Mouse (Mus musculus): ENCODE data around the gene Ppp1r15b. TPM values are rescaled to one million over a fixed set of nuclear protein-coding genes. Genes with fewer than 3 reads are reported as not detected.

Ppp1r15b gene
- polyA plus RNA-seq, 1 experiment = 37.4 TPM

DNA sequence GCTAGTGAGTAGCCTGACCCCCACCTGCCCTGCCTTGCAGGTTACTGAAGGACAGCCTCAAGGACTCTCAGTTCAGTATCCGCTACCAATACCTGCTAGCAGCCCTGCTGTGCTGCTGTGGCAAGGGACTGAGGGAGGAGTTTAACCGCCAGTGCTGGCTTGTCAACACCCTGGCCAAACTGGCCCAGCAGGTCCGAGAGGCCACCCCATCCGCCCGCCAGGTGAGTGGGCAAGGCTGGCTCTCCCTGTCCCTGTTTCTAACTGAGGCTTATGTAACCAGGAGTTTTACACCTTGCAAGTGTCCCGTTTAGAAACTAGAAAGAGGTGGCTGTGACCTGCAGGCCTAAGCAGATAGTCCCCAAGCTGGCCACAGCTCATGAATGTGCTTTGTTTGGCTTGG lies 40.3 kb upstream of the Ppp1r15b start:
- Histone ChIP-seq H3K4me3 (ENCODE audit: insufficient read depth, low read length) (no peak overlapping the region), H3K4me1 (ENCODE audit: control insufficient read depth, insufficient read depth, low read length) (no peaks in the 10 kb centered on the region), H3K27ac (ENCODE audit: insufficient read depth, low read depth, low read length) (no peak overlapping the region)
- TF ChIP-seq POLR2A (IDR thresholded peaks at IDR 0.05; ENCODE audit: borderline replicate concordance, low read depth, low read length) (no peak), CTCF (IDR thresholded peaks at IDR 0.05; ENCODE audit: low read depth, low read length) (no peak)

DNA sequence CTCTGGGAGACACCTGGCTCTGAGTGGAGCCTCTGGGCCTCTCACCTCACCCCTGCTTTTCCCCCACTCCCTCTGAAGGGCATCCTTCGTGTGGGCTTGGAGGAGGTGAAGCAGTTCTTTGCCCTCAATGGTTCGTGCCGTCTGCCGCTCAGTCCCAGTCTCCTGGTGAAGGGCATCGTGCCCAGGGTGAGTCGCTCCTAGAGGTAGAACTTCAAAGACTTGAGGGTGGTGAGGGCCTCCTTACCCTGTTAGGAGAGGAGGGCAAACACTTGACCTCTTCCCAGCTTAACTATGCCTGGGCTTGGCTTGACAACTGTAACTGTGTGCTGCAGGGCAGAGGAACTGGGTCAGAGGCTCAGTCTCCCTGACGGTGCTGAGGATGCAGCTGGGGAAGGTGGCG lies 39.5 kb upstream of the Ppp1r15b start:
- no peak overlapping the region for H3K27ac ChIP-seq (ENCODE audit: insufficient read depth, low read depth, low read length)
- H3K4me3 ChIP-seq (ENCODE audit: insufficient read depth, low read length) = no peak overlapping the region
- TF ChIP-seq CTCF (IDR thresholded peaks at IDR 0.05; ENCODE audit: low read depth, low read length) (no peak), POLR2A (IDR thresholded peaks at IDR 0.05; ENCODE audit: borderline replicate concordance, low read depth, low read length) (no peak)
- H3K4me1 ChIP-seq (ENCODE audit: control insufficient read depth, insufficient read depth, low read length) = no peaks in the 10 kb centered on the region

DNA sequence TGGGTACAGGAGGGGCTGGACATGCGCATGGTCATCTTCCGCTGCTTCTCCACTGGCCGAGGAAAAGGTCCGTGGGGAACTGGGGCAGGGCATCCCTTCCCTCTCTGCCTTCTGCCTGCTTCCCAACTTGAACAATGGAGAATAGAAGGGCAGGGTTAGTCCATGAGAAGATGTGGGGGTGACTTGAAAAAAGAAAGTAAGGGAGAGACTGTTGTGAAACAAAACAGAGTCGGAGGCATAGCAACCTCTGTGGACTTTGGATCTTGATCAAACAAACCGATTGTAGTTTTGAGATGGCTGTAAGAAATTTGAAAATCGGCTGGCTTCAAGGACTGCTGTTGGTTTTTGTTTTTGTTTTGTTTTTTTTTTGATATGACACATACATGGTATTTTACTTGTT lies 37.2 kb upstream of the Ppp1r15b start:
- Histone ChIP-seq H3K4me3 (ENCODE audit: insufficient read depth, low read length) (no peak overlapping the region), H3K4me1 (ENCODE audit: control insufficient read depth, insufficient read depth, low read length) (no peaks in the 10 kb centered on the region), H3K27ac (ENCODE audit: insufficient read depth, low read depth, low read length) (no peak overlapping the region)
- no peak for TF ChIP-seq CTCF (IDR thresholded peaks at IDR 0.05; ENCODE audit: low read depth, low read length)

DNA sequence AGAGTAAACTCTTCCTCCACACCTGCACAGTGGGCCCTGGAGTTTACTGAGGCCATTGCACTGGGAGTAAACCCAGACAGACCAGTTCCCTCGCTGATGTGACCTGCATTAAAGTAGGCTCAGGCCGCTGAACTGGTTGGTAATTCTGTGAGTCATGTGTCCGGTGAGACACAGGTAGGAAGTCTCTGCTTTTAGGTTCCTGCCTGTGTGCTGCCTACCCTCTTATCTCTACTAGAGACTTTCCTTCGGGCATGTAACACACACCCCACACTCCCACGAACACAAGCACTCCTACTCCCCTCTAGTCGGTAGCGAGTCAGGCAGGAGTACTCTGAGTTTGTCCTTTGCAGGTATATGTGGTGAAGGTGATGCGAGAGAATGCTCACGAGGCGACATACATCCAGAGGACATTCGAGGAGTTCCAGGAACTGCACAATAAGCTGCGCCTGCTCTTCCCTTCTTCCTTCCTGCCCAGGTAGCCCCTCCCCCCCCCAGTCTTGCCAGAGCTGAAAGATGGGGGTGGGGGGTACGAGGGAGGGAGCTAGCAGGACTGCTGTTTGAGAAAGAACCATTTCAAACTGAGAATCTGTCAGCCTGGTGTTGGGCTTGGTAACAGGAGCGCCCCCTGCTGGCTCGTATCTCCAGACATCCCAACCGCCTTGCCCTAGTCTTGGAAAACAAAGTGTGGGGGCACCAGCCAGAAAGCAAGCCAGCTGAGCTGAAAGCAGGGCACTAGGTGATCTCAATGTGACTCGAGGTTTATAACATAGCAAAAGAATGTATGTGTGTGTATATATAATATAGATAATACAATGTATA lies 29.8 kb upstream of the Ppp1r15b start:
- H3K27ac ChIP-seq (ENCODE audit: insufficient read depth, low read depth, low read length) = no peak overlapping the region
- H3K4me3 ChIP-seq (ENCODE audit: insufficient read depth, low read length) = no peak overlapping the region
- H3K4me1 ChIP-seq (ENCODE audit: control insufficient read depth, insufficient read depth, low read length) = no peaks in the 10 kb centered on the region
- peak; percentile 88 for TF ChIP-seq CTCF (IDR thresholded peaks at IDR 0.05; ENCODE audit: low read depth, low read length)
- TF ChIP-seq POLR2A (IDR thresholded peaks at IDR 0.05; ENCODE audit: borderline replicate concordance, low read depth, low read length) = no peak

DNA sequence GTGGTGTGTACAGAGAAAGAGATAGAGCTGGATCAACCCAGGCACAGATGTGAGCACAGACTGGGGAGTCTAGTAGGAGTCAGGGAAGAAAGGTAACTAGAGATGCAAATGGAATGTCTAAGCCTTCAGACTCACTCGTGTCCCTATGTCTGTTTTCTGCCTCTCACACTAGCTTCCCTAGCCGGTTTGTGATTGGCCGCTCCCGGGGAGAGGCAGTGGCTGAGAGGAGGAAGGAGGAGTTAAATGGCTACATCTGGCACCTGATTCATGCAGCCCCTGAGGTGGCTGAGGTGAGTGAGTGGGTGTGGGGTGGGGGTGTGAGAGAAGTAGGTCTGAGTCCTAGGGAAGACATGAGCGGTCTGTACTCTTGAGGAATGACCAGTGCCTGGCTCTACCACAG lies 28.8 kb upstream of the Ppp1r15b start:
- TF ChIP-seq POLR2A (IDR thresholded peaks at IDR 0.05; ENCODE audit: borderline replicate concordance, low read depth, low read length) (no peak), CTCF (IDR thresholded peaks at IDR 0.05; ENCODE audit: low read depth, low read length) (no peak)
- Histone ChIP-seq H3K4me1 (ENCODE audit: control insufficient read depth, insufficient read depth, low read length) (no peaks in the 10 kb centered on the region), H3K4me3 (ENCODE audit: insufficient read depth, low read length) (no peak overlapping the region), H3K27ac (ENCODE audit: insufficient read depth, low read depth, low read length) (no peak overlapping the region)

DNA sequence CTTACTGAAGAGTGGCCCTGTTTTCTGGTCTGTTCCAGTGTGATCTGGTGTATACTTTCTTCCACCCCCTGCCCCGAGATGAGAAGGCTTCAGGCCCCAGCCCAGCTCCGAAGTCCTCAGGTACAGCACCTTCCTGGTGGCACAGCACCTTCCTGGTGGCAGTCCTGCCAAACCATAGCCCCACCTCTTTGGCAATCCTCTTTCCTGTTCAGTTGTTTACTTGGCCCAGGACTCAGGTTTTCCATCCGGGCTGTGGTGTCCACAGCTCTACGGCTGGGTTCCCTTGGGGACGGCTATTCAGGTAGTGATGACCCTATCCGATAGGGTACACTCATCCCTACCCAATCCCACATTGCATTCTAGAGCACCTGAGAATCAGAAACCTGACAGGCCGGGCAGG lies 27.6 kb upstream of the Ppp1r15b start:
- Histone ChIP-seq H3K4me3 (ENCODE audit: insufficient read depth, low read length) (no peak overlapping the region), H3K27ac (ENCODE audit: insufficient read depth, low read depth, low read length) (no peak overlapping the region), H3K4me1 (ENCODE audit: control insufficient read depth, insufficient read depth, low read length) (no peaks in the 10 kb centered on the region)
- TF ChIP-seq CTCF (IDR thresholded peaks at IDR 0.05; ENCODE audit: low read depth, low read length) (no peak), POLR2A (IDR thresholded peaks at IDR 0.05; ENCODE audit: borderline replicate concordance, low read depth, low read length) (no peak)

DNA sequence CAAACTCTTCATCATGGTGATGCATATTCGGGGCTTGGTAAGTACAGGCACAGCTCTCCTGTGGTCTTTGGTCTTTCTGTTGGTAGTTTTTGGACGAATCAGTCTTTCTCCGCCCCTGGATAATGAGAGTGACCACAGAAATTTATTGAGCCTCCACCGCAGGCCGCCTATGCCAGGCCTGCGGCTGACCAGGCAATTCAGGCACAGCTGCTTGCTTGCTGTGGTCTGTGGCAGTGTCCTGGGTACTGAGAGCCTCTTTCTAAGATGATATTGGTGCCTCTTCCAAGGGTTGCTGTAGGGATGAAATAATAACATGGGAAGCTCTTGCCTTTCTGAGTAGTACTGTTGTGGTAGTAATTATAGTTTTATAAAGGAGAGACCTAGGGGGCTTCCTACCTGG lies 27.1 kb upstream of the Ppp1r15b start:
- no peak overlapping the region for H3K4me3 ChIP-seq (ENCODE audit: insufficient read depth, low read length)
- no peak overlapping the region for H3K27ac ChIP-seq (ENCODE audit: insufficient read depth, low read depth, low read length)
- TF ChIP-seq POLR2A (IDR thresholded peaks at IDR 0.05; ENCODE audit: borderline replicate concordance, low read depth, low read length) (no peak), CTCF (IDR thresholded peaks at IDR 0.05; ENCODE audit: low read depth, low read length) (no peak)
- no peaks in the 10 kb centered on the region for H3K4me1 ChIP-seq (ENCODE audit: control insufficient read depth, insufficient read depth, low read length)

DNA sequence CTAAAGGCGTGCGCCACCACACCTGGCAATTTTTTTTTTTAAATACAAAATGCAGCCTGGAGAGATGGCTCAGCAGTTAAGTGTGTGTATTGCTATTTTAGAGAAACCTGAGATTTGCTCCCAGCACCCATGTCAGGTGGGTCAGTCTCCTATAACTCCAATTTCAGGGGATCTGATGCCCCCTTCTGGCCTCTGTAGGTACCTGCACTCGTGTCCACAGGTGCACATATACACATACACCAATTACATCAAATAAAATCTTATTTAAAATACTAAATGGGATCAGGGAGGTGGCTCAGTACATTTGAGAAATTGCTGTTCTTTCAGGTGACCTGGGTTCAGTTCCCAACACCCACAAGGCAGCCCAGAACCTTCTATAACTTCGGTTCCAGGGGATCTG lies 14.8 kb upstream of the Ppp1r15b start:
- H3K27ac ChIP-seq (ENCODE audit: insufficient read depth, low read depth, low read length) = no peak overlapping the region
- H3K4me1 ChIP-seq (ENCODE audit: control insufficient read depth, insufficient read depth, low read length) = peaks cover 9% of the 10 kb centered on the region
- TF ChIP-seq POLR2A (IDR thresholded peaks at IDR 0.05; ENCODE audit: borderline replicate concordance, low read depth, low read length) = no peak
- TF ChIP-seq CTCF (IDR thresholded peaks at IDR 0.05; ENCODE audit: low read depth, low read length) = no peak

DNA sequence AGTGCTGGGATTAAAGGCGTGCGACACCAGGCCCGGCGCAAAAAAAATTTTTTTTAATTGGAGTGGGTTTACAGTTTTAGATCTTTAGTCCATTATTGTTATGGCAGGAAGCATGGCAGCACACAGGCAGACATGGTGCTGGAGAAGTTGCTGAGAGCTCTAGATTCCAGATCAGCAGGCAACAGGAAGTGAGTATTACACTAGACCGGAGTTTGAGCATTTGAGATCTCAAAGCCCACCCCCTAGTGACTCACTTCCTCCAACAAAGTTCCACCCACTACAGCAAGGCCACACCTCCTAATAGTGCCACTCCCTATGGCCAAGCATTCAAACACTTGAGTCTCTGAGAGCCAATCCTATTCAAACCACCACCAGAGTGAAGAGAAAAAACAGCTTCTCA lies 12.8 kb upstream of the Ppp1r15b start:
- Histone ChIP-seq H3K4me1 (ENCODE audit: control insufficient read depth, insufficient read depth, low read length) (peaks cover 9% of the 10 kb centered on the region), H3K4me3 (ENCODE audit: insufficient read depth, low read length) (no peak overlapping the region), H3K27ac (ENCODE audit: insufficient read depth, low read depth, low read length) (no peak overlapping the region)
- TF ChIP-seq POLR2A (IDR thresholded peaks at IDR 0.05; ENCODE audit: borderline replicate concordance, low read depth, low read length) = no peak
- no peak for TF ChIP-seq CTCF (IDR thresholded peaks at IDR 0.05; ENCODE audit: low read depth, low read length)

More for the DNA sequence above, 14.8 kb upstream of the Ppp1r15b start:
- no peak overlapping the region for H3K4me3 ChIP-seq (ENCODE audit: insufficient read depth, low read length)

DNA sequence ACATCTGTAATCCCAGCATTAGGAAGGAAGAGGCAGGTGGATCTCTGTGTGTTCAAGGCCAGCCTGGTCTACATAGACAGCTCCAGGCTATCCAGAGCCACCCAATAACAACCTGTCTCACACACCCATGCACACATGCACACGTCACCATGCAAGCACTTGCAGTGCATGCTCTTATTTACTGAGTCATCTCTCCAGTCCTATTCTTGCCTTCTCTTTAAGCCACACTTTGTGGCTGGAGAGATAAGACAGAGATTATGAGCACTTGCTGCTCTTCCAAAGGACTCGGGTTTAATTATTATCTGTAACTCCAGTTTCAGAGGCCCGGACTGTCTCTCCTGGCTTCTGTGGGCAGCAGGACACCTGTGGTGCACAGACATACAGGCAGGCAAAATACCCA lies 12.1 kb upstream of the Ppp1r15b start:
- H3K4me3 ChIP-seq (ENCODE audit: insufficient read depth, low read length) = no peak overlapping the region
- TF ChIP-seq POLR2A (IDR thresholded peaks at IDR 0.05; ENCODE audit: borderline replicate concordance, low read depth, low read length) = no peak
- H3K4me1 ChIP-seq (ENCODE audit: control insufficient read depth, insufficient read depth, low read length) = peaks cover 9% of the 10 kb centered on the region
- no peak overlapping the region for H3K27ac ChIP-seq (ENCODE audit: insufficient read depth, low read depth, low read length)
